Mouse (Mus musculus) brain, embryonic 14.5 days (tissue): ENCODE results near the gene Hebp1.

Source experiments
- CTCF ChIP-seq: fragments of 200-500 bp; IDR thresholded peaks from 2 replicates; pipeline ENCODE4 v1.5.1; 2012; ENCODE audit warnings: inconsistent platforms, mild to moderate bottlenecking, moderate library complexity, borderline replicate concordance; ENCODE audit not compliant: insufficient read depth, insufficient read length; ENCODE audit errors: extremely low read depth
- POLR2A ChIP-seq: fragments of 200-500 bp; IDR thresholded peaks from 2 replicates; pipeline ENCODE4 v1.6.1; 2012; ENCODE audit warnings: mild to moderate bottlenecking, inconsistent platforms, borderline replicate concordance; ENCODE audit not compliant: poor library complexity, insufficient read depth, insufficient read length, severe bottlenecking; ENCODE audit errors: extremely low read depth

- no peak for TF ChIP-seq CTCF
- TF ChIP-seq POLR2A: no peak
These were observed 1.1 kb downstream of the Hebp1 start for GRCm38 (mm10) chr6:135196707-135197106.
